Mouse (Mus musculus): ENCODE measurements around the gene Tbx6. TPM values are rescaled to one million over a fixed set of nuclear protein-coding genes. Genes with fewer than 3 reads are reported as not detected.
A peak's percentile ranks its signal among the peaks of the same experiment; 100 is the strongest.

Gene Tbx6
- total and polyA plus RNA-seq, 2 experiments from 2014 or later, result 0.11 to 0.38 TPM

- no peak overlapping the region for H3K4me3 ChIP-seq (ENCODE audit: low read depth, low read length)
- no peak for TF ChIP-seq CTCF (IDR thresholded peaks at IDR 0.05; ENCODE audit: low read depth)
- H3K4me2 ChIP-seq (ENCODE audit: low read depth), result no peak overlapping the region
Measured at GRCm38 (mm10) chr7:126825403-126825802, 44.1 kb downstream of the Tbx6 start.

GRCm38 (mm10) chr7:126825952-126826351 is 44.7 kb downstream of the Tbx6 start:
- peaks cover 27% of the 10 kb centered on the region for H3K36me3 ChIP-seq (ENCODE audit: insufficient read depth)
- H3K27ac ChIP-seq (ENCODE audit: low read depth, low read length), result no peak overlapping the region
- H3K4me2 ChIP-seq (ENCODE audit: low read depth), result no peak overlapping the region
- no peaks in the 10 kb centered on the region for H3K9me3 ChIP-seq (ENCODE audit: low read length)
- TF ChIP-seq CTCF (IDR thresholded peaks at IDR 0.05; ENCODE audit: low read depth), result no peak
- no peak overlapping the region for H3K4me3 ChIP-seq (ENCODE audit: low read depth, low read length)
- peaks cover 10% of the 10 kb centered on the region; the same call in 1 of the 2 replicates for H3K4me1 ChIP-seq (ENCODE audit: insufficient read depth)
- H3K9ac ChIP-seq, result no peak overlapping the region
- 70% methylated on average over 5 of the region's 5 CpGs for WGBS
- DNase-seq (no peak), ATAC-seq (no peak)
- H3K27me3 ChIP-seq (ENCODE audit: insufficient read depth, low read length), result no peaks in the 10 kb centered on the region

More at GRCm38 (mm10) chr7:126825403-126825802, 44.1 kb downstream of the Tbx6 start:
- 29% methylated on average over 8 of the region's 8 CpGs for WGBS
- Histone ChIP-seq H3K4me1 (ENCODE audit: insufficient read depth) (peaks cover 10% of the 10 kb centered on the region; the same call in 1 of the 2 replicates), H3K27ac (ENCODE audit: low read depth, low read length) (no peak overlapping the region), H3K9me3 (ENCODE audit: low read length) (no peaks in the 10 kb centered on the region), H3K36me3 (ENCODE audit: insufficient read depth) (peaks cover 27% of the 10 kb centered on the region), H3K9ac (0 out of 2 replicates have a peak overlapping the region, but pooled peaks have one; percentile 14), H3K27me3 (ENCODE audit: insufficient read depth, low read length) (no peaks in the 10 kb centered on the region)
- ATAC-seq, result no peak
- no peak for DNase-seq

DNA sequence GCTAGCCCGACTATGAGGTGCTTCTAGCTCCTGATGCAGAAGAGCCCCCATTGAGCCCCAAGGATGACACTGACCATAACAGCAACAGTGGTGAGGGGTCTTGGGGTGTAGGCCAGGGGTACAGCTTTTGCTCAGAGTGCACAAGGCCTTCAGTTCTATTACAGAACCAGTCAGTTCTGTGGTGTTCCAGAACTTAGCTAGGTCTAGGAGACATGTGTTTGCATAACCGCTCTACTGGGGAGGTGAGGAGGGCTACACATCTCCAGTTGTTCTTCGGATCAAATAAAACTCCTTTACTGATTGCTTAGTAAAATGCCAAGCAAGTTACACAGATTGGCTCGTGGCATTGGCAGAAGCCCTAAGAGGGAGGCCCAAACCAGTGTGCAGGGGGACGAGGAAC is 50.3 kb downstream of the Tbx6 start, which contains the start of gene 4930451I11Rik:
TSS of gene 4930451I11Rik (minus strand) at position 101 of the 400 bp plus-strand sequence.
- Histone ChIP-seq H3K4me1 (ENCODE audit: insufficient read depth) (no peaks in the 10 kb centered on the region), H3K9me3 (ENCODE audit: low read length) (no peaks in the 10 kb centered on the region), H3K36me3 (ENCODE audit: insufficient read depth) (peaks cover 22% of the 10 kb centered on the region), H3K27ac (ENCODE audit: low read depth, low read length) (no peak within 1 kb of the TSS), H3K4me2 (ENCODE audit: low read depth) (peak within 1 kb of the TSS; percentile 48), H3K4me3 (ENCODE audit: low read depth, low read length) (peak within 1 kb of the TSS; percentile 19), H3K9ac (peak within 1 kb of the TSS; percentile 33; the same call in 1 of the 2 replicates), H3K27me3 (ENCODE audit: insufficient read depth, low read length) (no peaks in the 10 kb centered on the region)
- ATAC-seq, result no peak
- TF ChIP-seq CTCF (IDR thresholded peaks at IDR 0.05; ENCODE audit: low read depth), result no peak
- 49% methylated on average over 5 of the region's 5 CpGs for WGBS
- DNase-seq, result no peak

GRCm38 (mm10) chr7:126832036-126832598 is 50.8 kb downstream of the Tbx6 start:
- 1% methylated on average over 21 of the region's 21 CpGs for WGBS
- peak; percentile 94 for ATAC-seq
- no peaks in the 10 kb centered on the region for H3K4me1 ChIP-seq (ENCODE audit: insufficient read depth)
- H3K27me3 ChIP-seq (ENCODE audit: insufficient read depth, low read length), result no peaks in the 10 kb centered on the region
- no peak overlapping the region for H3K27ac ChIP-seq (ENCODE audit: low read depth, low read length)
- peak overlapping the region; percentile 33; the same call in 1 of the 2 replicates for H3K9ac ChIP-seq
- TF ChIP-seq CTCF (IDR thresholded peaks at IDR 0.05; ENCODE audit: low read depth), result peak; percentile 92
- H3K4me2 ChIP-seq (ENCODE audit: low read depth), result peak overlapping the region; percentile 48
- H3K4me3 ChIP-seq (ENCODE audit: low read depth, low read length), result peak overlapping the region; percentile 19
- peaks cover 20% of the 10 kb centered on the region for H3K36me3 ChIP-seq (ENCODE audit: insufficient read depth)
- DNase-seq, result peak; percentile 86
- H3K9me3 ChIP-seq (ENCODE audit: low read length), result no peaks in the 10 kb centered on the region

DNA sequence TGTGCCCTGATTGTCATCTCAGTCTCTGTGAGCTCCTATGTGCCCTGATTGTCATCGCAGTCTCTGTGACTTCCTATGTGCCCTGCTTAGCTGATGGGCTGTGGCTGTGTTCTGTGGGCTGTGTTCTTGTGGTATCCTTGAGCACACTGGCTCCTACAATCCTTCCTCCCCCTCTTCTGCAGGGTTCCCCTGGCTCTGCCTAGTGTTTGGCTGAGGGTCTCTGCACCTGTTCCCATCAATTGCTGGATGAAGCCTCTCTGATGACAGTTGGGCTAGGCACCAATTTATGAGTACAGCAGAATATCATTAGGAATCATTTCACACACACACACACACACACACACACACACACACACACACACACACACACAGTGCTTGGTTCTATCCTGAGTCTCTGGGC is 52.0 kb downstream of the Tbx6 start:
- Histone ChIP-seq H3K4me1 (ENCODE audit: insufficient read depth) (no peaks in the 10 kb centered on the region), H3K9me3 (ENCODE audit: low read length) (no peaks in the 10 kb centered on the region), H3K9ac (no peak overlapping the region), H3K27ac (ENCODE audit: low read depth, low read length) (no peak overlapping the region), H3K27me3 (ENCODE audit: insufficient read depth, low read length) (no peaks in the 10 kb centered on the region), H3K4me3 (ENCODE audit: low read depth, low read length) (no peak overlapping the region), H3K4me2 (ENCODE audit: low read depth) (no peak overlapping the region), H3K36me3 (ENCODE audit: insufficient read depth) (peaks cover 15% of the 10 kb centered on the region)
- ATAC-seq (no peak), DNase-seq (no peak)
- 100% methylated on average over 1 of the region's 1 CpGs for WGBS
- no peak for TF ChIP-seq CTCF (IDR thresholded peaks at IDR 0.05; ENCODE audit: low read depth)

Other genes starting within 250 kb of the Tbx6 start
Only the 30 nearest of the 32 such genes appear.
- gene Eif3c, start 215.1 kb upstream of the Tbx6 start, total RNA-seq (2014; rRNA removed), result 113 and 137 TPM in 2 replicates
- 200 and 205 TPM in 2 replicates for gene Eif3c, start 215.1 kb upstream of the Tbx6 start, polyA plus RNA-seq (2015; fragmentation: Nextera tagmentation; extraction: Ambion mirVana)
- 0.08 and 0.33 TPM in 2 replicates for gene Apobr, start 196.5 kb upstream of the Tbx6 start, total RNA-seq (2014; rRNA removed)
- gene Apobr, start 196.5 kb upstream of the Tbx6 start, polyA plus RNA-seq (2015; fragmentation: Nextera tagmentation; extraction: Ambion mirVana), result 0.16 and 0.39 TPM in 2 replicates
- 26.9 and 29.0 TPM in 2 replicates for gene Cln3, start 195.7 kb upstream of the Tbx6 start, total RNA-seq (2014; rRNA removed)
- gene Cln3, start 195.7 kb upstream of the Tbx6 start, polyA plus RNA-seq (2015; fragmentation: Nextera tagmentation; extraction: Ambion mirVana), result 22.1 and 23.8 TPM in 2 replicates
- gene Il27, start 186.5 kb upstream of the Tbx6 start, total RNA-seq (2014; rRNA removed), result not detected in 2 replicates
- not detected in 2 replicates for gene Il27, start 186.5 kb upstream of the Tbx6 start, polyA plus RNA-seq (2015; fragmentation: Nextera tagmentation; extraction: Ambion mirVana)
- 4.8 and 7.3 TPM in 2 replicates for gene Nupr1, start 150.6 kb upstream of the Tbx6 start, total RNA-seq (2014; rRNA removed)
- 15.5 and 18.0 TPM in 2 replicates for gene Nupr1, start 150.6 kb upstream of the Tbx6 start, polyA plus RNA-seq (2015; fragmentation: Nextera tagmentation; extraction: Ambion mirVana)
- 22.8 and 37.1 TPM in 2 replicates for gene Sgf29, start 132.2 kb upstream of the Tbx6 start, total RNA-seq (2014; rRNA removed)
- 59.6 and 62.3 TPM in 2 replicates for gene Sgf29, start 132.2 kb upstream of the Tbx6 start, polyA plus RNA-seq (2015; fragmentation: Nextera tagmentation; extraction: Ambion mirVana)
- gene Sult1a1, start 105.1 kb upstream of the Tbx6 start, total RNA-seq (2014; rRNA removed), result 15.8 and 22.8 TPM in 2 replicates
- gene Sult1a1, start 105.1 kb upstream of the Tbx6 start, polyA plus RNA-seq (2015; fragmentation: Nextera tagmentation; extraction: Ambion mirVana), result 15.4 and 16.0 TPM in 2 replicates
- gene Bola2, start 86.1 kb upstream of the Tbx6 start, total RNA-seq (2014; rRNA removed), result 66.9 and 115 TPM in 2 replicates
- 139 and 205 TPM in 2 replicates for gene Bola2, start 86.1 kb upstream of the Tbx6 start, polyA plus RNA-seq (2015; fragmentation: Nextera tagmentation; extraction: Ambion mirVana)
- 15.8 and 17.9 TPM in 2 replicates for gene Slx1b, start 85.7 kb upstream of the Tbx6 start, total RNA-seq (2014; rRNA removed)
- gene Slx1b, start 85.7 kb upstream of the Tbx6 start, polyA plus RNA-seq (2015; fragmentation: Nextera tagmentation; extraction: Ambion mirVana), result 7.5 and 10.1 TPM in 2 replicates
- gene Coro1a, start 73.7 kb upstream of the Tbx6 start, total RNA-seq (2014; rRNA removed), result 121 and 169 TPM in 2 replicates
- gene Coro1a, start 73.7 kb upstream of the Tbx6 start, polyA plus RNA-seq (2015; fragmentation: Nextera tagmentation; extraction: Ambion mirVana), result 118 and 146 TPM in 2 replicates
- 108 and 131 TPM in 2 replicates for gene Mapk3, start 21.9 kb upstream of the Tbx6 start, total RNA-seq (2014; rRNA removed)
- gene Mapk3, start 21.9 kb upstream of the Tbx6 start, polyA plus RNA-seq (2015; fragmentation: Nextera tagmentation; extraction: Ambion mirVana), result 118 and 133 TPM in 2 replicates
- 1.2 and 2.5 TPM in 2 replicates for gene Gdpd3, start 15.1 kb upstream of the Tbx6 start, total RNA-seq (2014; rRNA removed)
- 0.93 and 0.97 TPM in 2 replicates for gene Gdpd3, start 15.1 kb upstream of the Tbx6 start, polyA plus RNA-seq (2015; fragmentation: Nextera tagmentation; extraction: Ambion mirVana)
- 162 and 237 TPM in 2 replicates for gene Ypel3, start 4.5 kb upstream of the Tbx6 start, total RNA-seq (2014; rRNA removed)
- gene Ypel3, start 4.5 kb upstream of the Tbx6 start, polyA plus RNA-seq (2015; fragmentation: Nextera tagmentation; extraction: Ambion mirVana), result 223 and 250 TPM in 2 replicates
- 114 and 119 TPM in 2 replicates for gene Ppp4c, start 11.0 kb downstream of the Tbx6 start, total RNA-seq (2014; rRNA removed)
- gene Ppp4c, start 11.0 kb downstream of the Tbx6 start, polyA plus RNA-seq (2015; fragmentation: Nextera tagmentation; extraction: Ambion mirVana), result 161 and 172 TPM in 2 replicates
- 33.2 and 34.4 TPM in 2 replicates for gene Fam57b, start 16.2 kb downstream of the Tbx6 start, total RNA-seq (2014; rRNA removed)
- gene Fam57b, start 16.2 kb downstream of the Tbx6 start, polyA plus RNA-seq (2015; fragmentation: Nextera tagmentation; extraction: Ambion mirVana), result 39.0 and 42.6 TPM in 2 replicates
- gene 4930451I11Rik, start 50.2 kb downstream of the Tbx6 start, total RNA-seq (2014; rRNA removed), result not detected in 2 replicates
- 0.62 TPM in 1 of 2 replicates, not detected in the other for gene 4930451I11Rik, start 50.2 kb downstream of the Tbx6 start, polyA plus RNA-seq (2015; fragmentation: Nextera tagmentation; extraction: Ambion mirVana)
- gene Doc2a, start 65.9 kb downstream of the Tbx6 start, total RNA-seq (2014; rRNA removed), result 35.7 and 148 TPM in 2 replicates
- gene Doc2a, start 65.9 kb downstream of the Tbx6 start, polyA plus RNA-seq (2015; fragmentation: Nextera tagmentation; extraction: Ambion mirVana), result 31.5 and 32.5 TPM in 2 replicates
- 11.7 and 21.3 TPM in 2 replicates for gene Hirip3, start 80.5 kb downstream of the Tbx6 start, total RNA-seq (2014; rRNA removed)
- 9.9 and 19.5 TPM in 2 replicates for gene Hirip3, start 80.5 kb downstream of the Tbx6 start, polyA plus RNA-seq (2015; fragmentation: Nextera tagmentation; extraction: Ambion mirVana)
- gene Ino80e, start 80.9 kb downstream of the Tbx6 start, total RNA-seq (2014; rRNA removed), result 62.8 and 69.9 TPM in 2 replicates
- 102 and 107 TPM in 2 replicates for gene Ino80e, start 80.9 kb downstream of the Tbx6 start, polyA plus RNA-seq (2015; fragmentation: Nextera tagmentation; extraction: Ambion mirVana)
- 100 and 110 TPM in 2 replicates for gene Taok2, start 103.2 kb downstream of the Tbx6 start, total RNA-seq (2014; rRNA removed)
- 30.5 and 42.6 TPM in 2 replicates for gene Taok2, start 103.2 kb downstream of the Tbx6 start, polyA plus RNA-seq (2015; fragmentation: Nextera tagmentation; extraction: Ambion mirVana)
- gene Tmem219, start 141.4 kb downstream of the Tbx6 start, total RNA-seq (2014; rRNA removed), result 22.8 and 23.8 TPM in 2 replicates
- gene Tmem219, start 141.4 kb downstream of the Tbx6 start, polyA plus RNA-seq (2015; fragmentation: Nextera tagmentation; extraction: Ambion mirVana), result 44.7 and 45.4 TPM in 2 replicates
- gene Kctd13, start 147.4 kb downstream of the Tbx6 start, total RNA-seq (2014; rRNA removed), result 140 and 142 TPM in 2 replicates
- 218 and 222 TPM in 2 replicates for gene Kctd13, start 147.4 kb downstream of the Tbx6 start, polyA plus RNA-seq (2015; fragmentation: Nextera tagmentation; extraction: Ambion mirVana)
- 14.3 and 37.2 TPM in 2 replicates for gene Asphd1, start 168.1 kb downstream of the Tbx6 start, total RNA-seq (2014; rRNA removed)
- 10.3 and 13.6 TPM in 2 replicates for gene Asphd1, start 168.1 kb downstream of the Tbx6 start, polyA plus RNA-seq (2015; fragmentation: Nextera tagmentation; extraction: Ambion mirVana)
- 104 and 160 TPM in 2 replicates for gene Sez6l2, start 169.1 kb downstream of the Tbx6 start, total RNA-seq (2014; rRNA removed)
- 38.3 and 45.3 TPM in 2 replicates for gene Sez6l2, start 169.1 kb downstream of the Tbx6 start, polyA plus RNA-seq (2015; fragmentation: Nextera tagmentation; extraction: Ambion mirVana)
- 120 and 158 TPM in 2 replicates for gene Cdipt, start 194.4 kb downstream of the Tbx6 start, total RNA-seq (2014; rRNA removed)
- gene Cdipt, start 194.4 kb downstream of the Tbx6 start, polyA plus RNA-seq (2015; fragmentation: Nextera tagmentation; extraction: Ambion mirVana), result 134 and 137 TPM in 2 replicates
- not detected in 2 replicates for gene Cdiptos, start 194.6 kb downstream of the Tbx6 start, total RNA-seq (2014; rRNA removed)
- 0.53 and 0.62 TPM in 2 replicates for gene Cdiptos, start 194.6 kb downstream of the Tbx6 start, polyA plus RNA-seq (2015; fragmentation: Nextera tagmentation; extraction: Ambion mirVana)
- 4.8 and 6.9 TPM in 2 replicates for gene Mvp, start 233.1 kb downstream of the Tbx6 start, total RNA-seq (2014; rRNA removed)
- 3.3 and 3.4 TPM in 2 replicates for gene Mvp, start 233.1 kb downstream of the Tbx6 start, polyA plus RNA-seq (2015; fragmentation: Nextera tagmentation; extraction: Ambion mirVana)
- gene Pagr1b, start 235.0 kb downstream of the Tbx6 start, total RNA-seq (2014; rRNA removed), result 3.8 TPM in 1 of 2 replicates, not detected in the other
- 1.0 TPM in 1 of 2 replicates, not detected in the other for gene Pagr1b, start 235.0 kb downstream of the Tbx6 start, polyA plus RNA-seq (2015; fragmentation: Nextera tagmentation; extraction: Ambion mirVana)
- gene Pagr1a, start 235.9 kb downstream of the Tbx6 start, total RNA-seq (2014; rRNA removed), result 19.2 and 21.9 TPM in 2 replicates
- 18.1 and 31.6 TPM in 2 replicates for gene Pagr1a, start 235.9 kb downstream of the Tbx6 start, polyA plus RNA-seq (2015; fragmentation: Nextera tagmentation; extraction: Ambion mirVana)
- 49.1 and 53.6 TPM in 2 replicates for gene Gm42742, start 239.6 kb downstream of the Tbx6 start, total RNA-seq (2014; rRNA removed)
- 36.7 and 42.2 TPM in 2 replicates for gene Gm42742, start 239.6 kb downstream of the Tbx6 start, polyA plus RNA-seq (2015; fragmentation: Nextera tagmentation; extraction: Ambion mirVana)